Mouse (Mus musculus) urinary bladder, adult 18-20 months (tissue): ENCODE data around the gene Gm34302.
"Not testable (repeated sequence)": the region's sequence is repeated elsewhere in the genome, so short reads cannot be mapped to it uniquely, and the experiment has no call there.

ENCODE experiments used
- DNase-seq, 2 experiments: peaks; one replicate each; pipeline ENCODE4 v3.0.0; 2022; ENCODE audit warnings: low spot score in 2 of 2, mixed read lengths in 2 of 2

The Gm34302 gene

DNA sequence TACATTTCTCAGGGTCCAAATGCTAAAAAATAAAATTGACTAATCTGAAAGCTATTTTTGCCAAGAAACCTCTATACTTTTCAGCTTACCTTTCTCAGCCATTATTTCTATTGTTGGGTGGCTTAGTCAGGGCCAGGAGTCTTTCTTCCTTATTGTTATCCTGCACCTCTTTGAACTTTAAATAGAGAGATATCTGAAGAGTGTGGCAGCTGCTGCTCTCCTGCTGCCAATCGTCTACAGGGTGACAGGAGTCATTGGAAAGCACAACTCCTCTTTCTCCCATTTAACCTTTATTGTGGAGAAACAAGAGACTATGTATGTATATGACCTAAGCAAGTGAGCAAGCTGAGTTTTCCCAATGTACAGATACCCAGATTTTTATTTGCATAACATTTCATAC, at the start of gene Gm34302:
Gm34302 (minus strand) TSS at position 154 of the 400 bp plus-strand sequence.
- DNase-seq: no peak

- DNase-seq: no peak
Observed at GRCm38 (mm10) chr3:63531847-63532246, 48.2 kb upstream of the Gm34302 start.

GRCm38 (mm10) chr3:63517681-63518080, 34.0 kb upstream of the Gm34302 start:
- no peak for DNase-seq

DNA sequence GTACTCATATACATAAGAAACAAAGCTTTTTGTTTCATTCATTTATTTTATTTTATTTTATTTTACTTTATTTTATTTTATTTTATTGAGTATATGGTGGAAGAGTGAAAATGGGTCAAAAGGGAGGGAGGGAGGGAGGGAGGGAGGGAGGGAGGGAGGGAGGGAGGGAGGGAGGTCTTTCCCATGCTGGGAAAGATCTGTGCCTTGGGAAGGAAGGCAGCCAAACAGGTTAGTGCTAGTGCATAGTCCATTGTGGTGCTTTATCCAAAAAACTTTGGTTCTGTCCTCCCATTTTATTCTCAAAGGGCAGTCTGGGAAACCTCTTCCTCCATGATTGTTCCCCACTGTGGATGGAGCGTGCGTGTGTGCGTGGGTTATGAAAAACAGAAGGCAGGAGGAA, 32.6 kb upstream of the Gm34302 start:
- DNase-seq: not testable (repeated sequence)

- DNase-seq: no peak
Observed at GRCm38 (mm10) chr3:63511316-63511715, 27.6 kb upstream of the Gm34302 start.

GRCm38 (mm10) chr3:63509484-63509883, 25.8 kb upstream of the Gm34302 start:
- DNase-seq: no peak

- no peak for DNase-seq
Observed at GRCm38 (mm10) chr3:63508924-63509323, 25.2 kb upstream of the Gm34302 start.

DNA sequence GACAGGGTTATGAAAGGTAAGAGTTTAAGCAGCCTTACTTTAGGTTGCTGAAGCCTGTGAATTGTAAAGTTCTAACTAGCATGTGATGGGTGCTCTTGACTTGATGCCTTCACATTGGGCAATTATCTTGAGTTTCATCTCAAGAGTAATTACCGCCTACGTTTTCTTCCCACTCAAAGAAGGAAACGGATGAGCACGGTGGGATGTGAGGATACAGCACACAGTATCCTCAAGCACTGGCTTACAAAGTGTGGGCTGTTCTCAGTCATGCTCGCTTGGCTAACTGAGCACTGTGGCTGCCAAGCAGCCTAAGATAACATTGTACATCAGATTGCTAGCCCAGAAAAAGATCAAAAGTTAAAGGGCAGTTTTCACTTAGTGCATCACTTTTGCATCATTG, 20.8 kb upstream of the Gm34302 start:
- no peak for DNase-seq

GRCm38 (mm10) chr3:63494625-63495382, 11.1 kb upstream of the Gm34302 start:
- no peak for DNase-seq

GRCm38 (mm10) chr3:63493563-63493962, 9.9 kb upstream of the Gm34302 start:
- DNase-seq: no peak

- DNase-seq: no peak
Observed at GRCm38 (mm10) chr3:63440426-63441125, 43.1 kb downstream of the Gm34302 start.

- DNase-seq: no peak
Observed at GRCm38 (mm10) chr3:63439738-63440137, 43.9 kb downstream of the Gm34302 start.

- DNase-seq: no peak
Observed at GRCm38 (mm10) chr3:63438898-63439297, 44.8 kb downstream of the Gm34302 start.
